Mouse (Mus musculus) ovary, postnatal 14 days (tissue): ENCODE data around the gene 2810006K23Rik.
"Not testable (repeated sequence)": the region's sequence is repeated elsewhere in the genome, so short reads cannot be mapped to it uniquely, and the experiment has no call there.

Source experiments
- DNase-seq: peaks from one replicate; pipeline ENCODE4 v3.0.0; 2022; ENCODE audit warnings: low spot score

Gene 2810006K23Rik

DNA sequence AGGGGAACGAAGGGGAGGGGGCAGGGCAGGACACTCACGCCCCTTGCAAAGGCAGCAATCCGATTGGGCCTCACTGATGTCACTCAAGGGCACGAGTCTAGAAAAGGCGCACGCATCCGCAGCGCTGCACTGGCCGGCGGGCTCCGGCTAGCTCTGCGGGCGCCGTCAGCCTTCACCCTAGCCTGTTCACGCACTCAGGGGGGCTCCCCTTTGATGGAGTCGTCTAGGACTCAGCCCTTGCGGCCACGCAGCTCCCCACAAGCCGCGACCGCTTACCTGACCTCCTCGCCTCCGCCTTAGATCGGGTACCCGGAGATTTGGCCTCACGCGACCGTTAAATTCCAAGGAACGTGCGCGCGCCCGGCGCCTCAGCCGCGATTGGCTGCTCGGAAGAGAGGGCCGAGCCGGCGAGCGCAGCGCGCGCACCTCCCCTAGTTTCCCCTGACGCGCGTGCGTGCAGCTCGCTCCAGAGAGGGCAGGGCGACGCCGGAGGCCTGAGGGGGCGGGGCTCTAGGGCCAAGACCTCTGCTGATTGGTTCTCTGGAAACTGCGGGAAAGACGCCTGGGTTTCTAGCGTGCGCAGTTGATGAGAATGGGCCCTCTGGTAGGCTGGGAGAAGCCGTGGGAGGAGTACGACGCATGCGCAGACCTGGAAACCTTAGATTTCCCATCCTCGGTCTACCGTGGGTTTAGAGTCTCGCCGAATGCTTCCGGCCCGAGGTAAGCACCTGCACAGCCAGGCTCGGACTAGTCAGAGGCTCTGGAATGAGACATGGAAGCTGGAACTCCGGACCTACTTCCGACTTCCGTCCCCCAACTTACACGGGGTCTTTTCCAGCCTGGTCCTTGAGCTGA is at the start of gene 2810006K23Rik, which contains the start of gene Mphosph9:
Gene 2810006K23Rik, plus strand, starts transcription at position 580 of the 855 bp plus-strand sequence.
Gene Mphosph9, minus strand, starts transcription at position 463 of the 855 bp plus-strand sequence.
- DNase-seq, result peak; percentile 99

DNA sequence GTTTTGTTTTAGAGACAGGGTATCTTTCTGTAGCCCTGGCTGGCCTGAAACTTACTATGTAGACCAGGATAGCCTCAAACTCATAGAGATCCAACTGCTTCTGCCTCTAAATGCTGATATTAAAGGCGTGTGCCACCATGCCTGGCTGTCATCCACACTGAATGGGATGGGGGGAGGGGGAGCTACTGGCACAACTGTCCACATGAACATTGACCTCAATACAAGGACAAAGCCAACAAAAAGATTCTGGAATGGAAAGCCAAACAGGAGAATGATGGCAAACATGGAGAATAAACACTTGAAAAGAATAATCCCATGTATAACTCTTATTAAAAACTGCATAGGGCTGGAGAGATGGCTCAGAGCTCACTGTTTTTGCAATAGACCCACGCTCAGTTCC is 45.0 kb upstream of the 2810006K23Rik start:
- no peak for DNase-seq

DNA sequence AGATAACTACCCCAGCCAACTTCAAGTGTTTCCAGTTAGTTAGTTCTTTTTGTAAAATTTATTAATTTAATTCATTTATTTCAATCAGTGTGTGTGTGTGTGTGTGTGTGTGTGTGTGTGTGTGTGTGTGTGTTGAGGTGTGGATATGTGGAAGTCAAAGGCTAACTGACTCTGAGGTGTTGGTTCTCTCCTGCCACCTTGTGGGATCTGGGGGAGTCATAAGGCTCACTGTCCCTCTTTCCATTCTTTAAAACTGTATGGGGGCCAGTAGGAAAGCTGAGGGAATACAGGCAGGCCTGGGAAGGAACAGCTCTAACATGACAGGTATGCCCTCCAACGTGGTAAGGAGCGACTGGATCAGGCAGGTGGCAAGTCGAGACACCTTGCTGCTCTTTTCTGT is 43.6 kb upstream of the 2810006K23Rik start:
- DNase-seq, result no peak

DNA sequence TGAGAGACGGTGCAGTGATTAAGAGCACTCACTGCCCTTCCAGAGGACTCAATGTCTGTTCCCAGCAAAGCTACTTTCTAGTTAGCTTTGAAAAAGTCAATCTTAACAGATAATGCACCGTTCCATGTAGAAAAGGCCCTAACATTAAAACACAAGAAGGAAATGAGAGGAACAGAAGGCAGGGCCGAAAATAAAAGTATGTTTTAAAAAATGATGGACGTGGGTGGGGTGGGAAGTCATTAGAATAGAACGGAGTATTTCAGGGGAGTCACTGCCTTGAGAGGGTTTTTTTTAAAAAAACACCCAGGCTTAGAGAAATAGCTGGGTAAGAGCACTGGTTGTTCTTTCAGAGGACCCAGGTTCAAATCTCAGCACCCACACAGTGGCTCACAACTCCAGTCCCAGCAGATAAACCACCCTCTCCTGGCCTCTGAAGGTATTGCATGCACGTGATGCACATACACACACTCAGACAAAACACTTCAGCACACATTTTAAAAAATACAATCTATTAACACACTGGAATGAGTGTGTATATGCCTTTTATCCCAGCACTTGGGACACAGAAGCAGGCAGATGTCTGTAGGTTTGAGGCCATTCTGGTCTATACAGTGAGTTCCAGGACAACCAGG is 40.2 kb upstream of the 2810006K23Rik start:
- no peak for DNase-seq

DNA sequence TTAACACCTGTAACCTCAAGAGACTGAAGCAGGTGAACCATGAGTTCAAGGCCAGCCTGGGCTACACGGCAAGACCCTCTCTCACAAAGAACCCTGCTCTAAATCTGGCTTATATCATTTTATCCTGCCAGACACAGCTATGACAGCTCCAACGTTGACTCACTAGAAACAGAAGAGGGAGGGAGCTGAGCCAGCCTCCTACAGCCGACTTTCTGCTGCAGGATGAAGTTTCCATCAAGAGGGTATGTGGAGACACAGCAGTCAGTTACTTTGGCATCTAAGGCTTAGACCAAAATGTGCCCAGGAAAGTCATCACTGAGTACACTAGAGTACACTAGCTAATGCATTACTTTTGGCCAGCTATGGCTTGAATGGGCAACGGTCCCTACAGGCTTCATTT is 37.7 kb upstream of the 2810006K23Rik start:
- no peak for DNase-seq

DNA sequence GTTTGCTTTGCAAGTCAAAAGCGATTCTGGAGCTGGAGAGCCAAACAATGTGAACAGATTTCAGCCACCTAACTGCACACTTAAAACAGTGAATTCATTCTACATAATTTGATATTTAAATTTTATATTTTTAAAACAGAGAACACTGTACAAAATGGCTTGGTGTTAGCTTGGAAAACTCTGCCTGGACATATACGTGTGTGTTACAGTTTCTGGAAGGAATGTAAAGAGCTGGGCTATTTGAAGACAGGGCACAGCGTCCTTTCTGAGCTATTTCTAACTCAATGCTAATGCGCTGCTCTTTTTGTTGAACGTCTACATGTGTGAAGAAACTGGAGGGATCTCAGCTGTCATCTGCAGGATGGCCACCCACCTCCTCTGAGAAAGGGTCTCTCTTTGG is 33.9 kb upstream of the 2810006K23Rik start:
- no peak for DNase-seq

DNA sequence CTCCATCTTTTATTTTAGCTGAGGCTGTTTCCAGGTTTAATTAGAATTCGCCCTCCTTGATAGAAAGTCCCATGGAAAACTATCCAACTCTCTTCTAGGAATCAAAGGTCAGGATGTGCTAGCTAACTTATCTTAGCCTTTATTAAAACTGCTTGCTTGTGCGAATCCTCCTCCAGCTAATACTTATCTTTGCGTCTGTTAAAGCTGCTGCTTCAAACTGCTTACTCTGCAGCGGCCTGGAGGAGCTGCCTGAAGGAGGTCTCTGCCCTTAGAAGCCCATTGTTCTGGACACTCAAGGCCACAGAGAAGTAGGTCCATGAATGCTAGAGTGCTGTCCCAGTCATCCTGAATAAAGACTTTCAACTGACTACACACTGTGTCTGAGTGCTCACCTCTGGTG is 31.4 kb upstream of the 2810006K23Rik start:
- DNase-seq, result no peak

DNA sequence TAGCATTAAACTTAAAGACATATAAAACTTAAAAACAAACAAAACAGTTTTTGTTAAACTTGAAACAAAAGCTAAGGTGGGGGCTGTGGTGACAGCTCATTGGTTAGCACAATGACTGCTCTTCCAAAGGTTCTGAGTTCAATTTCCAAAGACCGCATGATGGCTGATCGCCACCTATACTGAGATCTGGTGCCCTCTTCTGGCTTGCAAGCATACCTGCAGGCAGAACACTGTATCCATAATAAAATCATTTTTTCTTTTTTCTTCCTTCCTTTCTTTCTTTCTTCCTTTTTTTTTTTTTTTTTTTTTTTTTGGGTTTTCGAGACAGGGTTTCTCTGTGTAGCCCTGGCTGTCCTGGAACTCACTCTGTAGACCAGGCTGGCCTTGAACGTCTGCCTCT is 28.6 kb upstream of the 2810006K23Rik start:
- DNase-seq, result peak; percentile 15

DNA sequence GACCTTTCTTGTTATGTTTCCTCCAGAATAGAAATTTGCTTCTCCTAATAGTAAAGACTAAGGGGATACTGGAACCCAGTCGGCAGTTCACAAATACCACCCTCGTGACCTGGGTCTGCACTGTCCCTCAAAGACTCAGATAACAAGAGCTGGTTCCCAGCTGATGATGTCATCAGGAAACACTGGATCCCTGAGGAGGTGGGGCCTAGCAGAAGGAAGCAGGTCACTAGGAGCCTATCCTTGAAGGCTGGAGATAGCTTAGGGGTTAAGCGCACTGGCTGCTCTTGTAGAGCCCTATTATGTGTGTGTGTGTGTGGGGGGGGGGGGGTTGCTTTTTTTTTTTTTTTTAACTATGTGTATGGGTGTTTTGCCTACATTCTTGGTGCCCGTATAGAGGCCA is 27.8 kb upstream of the 2810006K23Rik start:
- DNase-seq, result no peak

DNA sequence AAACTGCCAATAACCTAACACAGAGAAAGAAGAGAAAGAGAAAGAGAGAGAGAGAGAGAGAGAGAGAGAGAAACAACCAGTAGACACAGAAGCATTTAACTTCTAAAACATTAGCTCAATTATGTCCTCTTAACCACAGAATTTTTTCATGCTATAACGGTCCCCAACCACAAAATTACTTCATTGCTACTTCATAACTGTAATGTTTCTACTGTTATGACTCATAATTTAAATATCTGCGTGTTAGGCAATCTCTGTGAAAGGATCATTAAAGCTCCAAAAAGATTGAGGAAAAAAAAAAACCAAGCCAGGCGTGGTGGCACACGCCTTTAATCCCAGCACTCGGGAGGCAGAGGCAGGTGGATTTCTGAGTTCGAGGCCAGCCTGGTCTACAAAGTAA is 25.0 kb upstream of the 2810006K23Rik start:
- DNase-seq, result not testable (repeated sequence)

DNA sequence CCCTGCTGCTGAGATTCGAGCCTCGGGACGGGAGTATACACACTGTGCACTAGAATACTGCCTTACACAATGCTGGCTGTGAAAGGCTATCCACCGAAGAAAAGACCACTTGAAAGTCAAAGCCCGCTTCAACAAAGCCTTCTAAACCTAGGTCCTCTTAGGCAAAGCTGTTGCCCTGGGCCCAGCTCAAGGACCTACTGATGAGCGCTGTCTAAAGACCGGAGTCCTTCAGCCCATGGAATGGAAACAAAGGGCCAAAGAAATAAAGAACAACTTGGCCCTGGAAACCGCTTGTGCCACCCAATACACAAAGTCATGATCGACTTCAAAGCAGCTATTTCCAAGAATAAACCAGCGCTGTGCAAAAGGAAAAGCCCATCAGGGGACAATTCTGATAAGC is 18.7 kb upstream of the 2810006K23Rik start:
- DNase-seq, result no peak

DNA sequence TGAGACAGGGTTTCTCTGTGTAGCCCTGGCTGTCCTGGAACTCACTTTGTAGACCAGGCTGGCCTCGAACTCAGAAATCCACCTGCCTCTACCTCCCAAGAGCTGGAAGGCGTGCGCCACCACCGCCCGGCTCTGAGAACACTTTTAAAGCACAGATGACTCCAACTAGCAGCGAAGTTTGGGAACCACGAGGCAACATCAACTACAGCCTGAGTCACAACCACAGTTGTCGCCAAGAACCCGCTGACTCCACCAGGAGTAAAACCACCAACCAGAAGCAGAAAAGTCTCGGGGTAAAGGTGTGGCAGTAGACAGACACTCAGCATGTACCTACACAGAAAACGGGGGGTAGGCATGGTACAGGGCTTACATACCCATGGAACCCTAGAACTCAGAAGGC is 17.8 kb upstream of the 2810006K23Rik start:
- DNase-seq, result no peak

DNA sequence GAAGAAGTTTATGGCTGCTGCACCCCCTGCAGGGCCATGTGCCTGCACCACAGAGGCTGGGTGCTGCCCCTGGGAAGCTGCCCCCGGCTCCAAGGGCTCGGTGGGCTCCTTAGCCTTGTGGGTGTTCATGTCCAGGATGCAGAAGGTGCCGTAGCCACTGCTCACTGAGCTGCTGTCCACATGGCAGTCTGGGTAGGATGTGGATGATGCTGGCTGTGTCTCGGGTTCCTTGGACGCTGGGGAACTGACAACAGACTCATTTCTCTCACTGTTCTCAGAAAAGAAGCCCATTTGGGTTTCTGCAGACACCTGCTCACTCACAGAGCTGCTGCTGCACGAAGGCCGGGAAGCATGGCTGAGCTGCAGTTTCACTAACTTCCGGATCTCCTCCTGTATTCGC is 12.4 kb upstream of the 2810006K23Rik start:
- no peak for DNase-seq

DNA sequence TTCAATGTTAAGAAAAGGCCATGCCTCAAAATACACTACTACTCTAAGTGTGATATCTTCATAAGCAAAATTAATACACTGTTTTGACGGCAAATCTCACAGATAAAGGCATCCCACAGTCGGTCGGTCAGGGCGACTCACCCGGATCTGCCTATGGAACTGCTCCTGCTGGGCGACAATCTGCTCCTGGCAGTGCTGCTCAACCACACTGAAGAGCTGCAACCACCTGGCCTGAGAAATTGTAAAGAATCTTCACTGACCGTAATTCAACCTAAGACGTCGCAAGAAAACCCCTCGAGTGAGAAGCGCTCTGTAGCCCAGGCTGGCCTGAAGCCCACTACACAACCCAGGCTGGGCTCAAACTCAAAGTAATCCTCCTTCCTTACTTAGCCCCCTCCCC is 11.9 kb upstream of the 2810006K23Rik start:
- no peak for DNase-seq

DNA sequence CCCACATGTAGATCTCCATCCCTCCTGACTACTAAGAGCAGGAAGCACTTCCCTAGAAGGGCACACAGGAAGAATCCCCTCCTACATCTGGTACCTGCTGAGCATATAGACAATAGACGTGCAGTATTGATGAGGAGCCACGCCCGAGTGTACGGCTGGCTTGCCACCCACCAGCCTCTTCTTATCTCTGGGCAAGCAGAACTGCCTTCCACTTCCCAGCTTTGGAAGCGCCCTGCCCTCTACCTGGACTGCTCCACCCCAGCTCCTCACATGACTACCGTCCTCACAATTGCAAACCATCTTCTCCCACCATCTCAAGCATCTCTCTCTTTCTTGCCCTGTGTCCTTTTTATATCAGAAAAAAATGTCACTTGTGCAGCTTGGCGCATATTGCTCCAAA is 10.2 kb upstream of the 2810006K23Rik start:
- DNase-seq, result no peak

DNA sequence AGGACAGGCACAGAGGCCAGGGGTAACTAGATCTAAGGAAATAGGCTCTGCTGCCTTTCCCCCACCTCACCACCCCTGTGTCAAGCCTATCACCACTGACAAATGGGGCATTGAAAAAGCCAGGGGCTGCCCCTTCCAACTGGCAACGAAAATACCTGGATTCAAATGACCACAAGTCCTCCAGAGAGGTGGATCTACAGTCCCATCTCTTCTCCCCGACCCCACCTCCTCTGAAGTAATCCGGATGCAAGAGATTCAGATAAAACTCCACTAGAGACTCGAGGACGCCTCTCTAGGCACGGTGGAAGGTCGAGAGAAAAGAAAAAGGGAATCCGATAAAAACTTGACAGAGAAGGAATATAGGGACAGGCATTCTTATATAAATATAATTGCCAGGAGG is 1.1 kb upstream of the 2810006K23Rik start:
- no peak for DNase-seq

DNA sequence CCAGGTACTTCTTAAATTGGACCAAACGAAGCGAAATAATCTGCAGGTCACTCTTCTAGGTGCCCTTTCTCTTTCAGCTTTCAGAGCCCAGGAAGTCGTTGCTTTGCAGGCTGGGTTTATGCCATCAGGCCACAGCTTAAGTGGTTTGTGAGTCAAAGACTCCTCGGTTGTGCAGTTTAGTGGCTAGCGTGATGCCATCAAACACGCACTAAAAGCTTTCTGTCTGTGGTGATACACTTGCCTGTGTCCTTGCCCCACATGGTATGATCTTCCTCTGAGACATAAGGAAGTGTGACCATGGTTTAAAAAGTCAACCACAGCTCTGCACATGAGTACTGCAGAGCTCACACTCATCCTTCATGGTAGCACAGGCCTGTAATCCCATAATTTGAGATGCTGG is 2.2 kb downstream of the 2810006K23Rik start:
- DNase-seq, result no peak

DNA sequence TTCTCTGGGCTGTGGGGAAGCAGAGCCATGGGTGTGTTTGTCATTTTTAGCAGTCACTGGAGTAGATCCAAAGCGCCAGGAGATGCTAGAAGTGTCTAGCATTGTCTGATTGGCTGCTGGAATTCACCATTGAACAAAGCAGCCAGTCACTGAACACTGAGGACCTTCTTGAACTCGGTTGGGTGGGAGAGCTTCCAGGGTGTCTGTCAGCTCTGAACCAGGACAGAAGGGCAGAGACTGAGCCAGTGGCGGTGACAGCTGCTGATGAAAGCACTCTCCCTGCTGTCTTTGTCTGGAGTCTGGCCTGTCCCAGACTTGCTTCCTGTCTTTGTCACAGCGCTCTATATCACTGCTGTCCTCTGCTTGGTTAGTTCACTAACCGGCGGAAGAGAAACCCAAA is 6.5 kb downstream of the 2810006K23Rik start:
- no peak for DNase-seq

DNA sequence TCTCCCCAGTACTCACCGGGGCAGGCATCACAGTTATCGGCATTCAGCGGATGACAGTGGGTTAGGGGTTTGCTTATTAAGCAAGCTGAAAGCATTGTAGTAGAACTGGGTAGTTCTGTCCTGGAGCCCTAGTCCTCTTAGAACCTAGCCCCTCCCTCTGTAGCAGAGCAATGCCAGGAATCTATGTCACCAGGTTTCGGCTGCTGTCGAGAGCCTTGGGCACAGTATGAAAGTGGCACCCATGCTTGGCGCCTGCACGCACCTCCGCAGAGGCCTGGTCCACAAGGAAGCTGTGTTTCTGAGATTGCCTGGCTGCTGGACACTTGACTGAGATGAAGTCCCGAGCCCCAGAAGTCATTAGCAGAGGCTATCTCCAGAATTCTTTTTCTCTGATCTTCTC is 9.2 kb downstream of the 2810006K23Rik start:
- DNase-seq, result no peak

DNA sequence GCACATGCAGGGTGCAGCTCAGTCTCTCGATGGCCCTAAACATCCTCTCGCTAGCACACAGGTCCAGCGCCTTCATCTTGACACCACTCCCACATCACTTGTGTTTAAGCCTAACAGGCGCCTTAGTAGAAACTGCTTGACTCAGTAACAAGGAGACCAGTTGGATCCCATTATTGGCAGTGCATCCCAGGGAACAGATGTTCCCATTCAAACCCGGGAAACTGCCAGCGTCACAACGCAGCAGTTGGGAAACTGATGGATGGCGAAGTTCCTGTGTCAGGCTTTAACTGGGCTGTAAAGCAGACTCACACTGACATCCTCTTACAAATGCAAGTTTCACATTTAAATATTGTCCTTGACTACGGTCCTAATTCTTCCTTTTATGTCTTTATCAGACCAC is 10.0 kb downstream of the 2810006K23Rik start:
- no peak for DNase-seq

DNA sequence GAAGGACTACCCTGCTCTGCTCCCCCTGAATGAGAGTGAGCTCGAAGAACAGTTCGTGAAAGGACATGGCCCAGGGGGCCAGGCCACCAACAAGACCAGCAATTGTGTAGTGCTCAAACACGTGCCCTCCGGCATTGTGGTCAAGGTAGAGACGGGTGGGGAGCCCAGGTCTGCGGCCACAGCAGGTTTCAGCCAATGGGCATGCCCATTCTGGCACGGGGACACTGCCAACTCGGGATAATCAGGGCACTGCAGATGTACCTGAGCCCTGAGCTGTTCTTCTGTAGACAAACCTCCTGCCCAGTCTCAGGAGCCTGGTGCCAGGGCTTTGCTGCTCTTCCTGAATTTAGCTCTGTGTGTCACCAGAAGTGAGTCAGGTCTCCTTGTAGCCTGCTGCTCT is 10.9 kb downstream of the 2810006K23Rik start:
- DNase-seq, result no peak

DNA sequence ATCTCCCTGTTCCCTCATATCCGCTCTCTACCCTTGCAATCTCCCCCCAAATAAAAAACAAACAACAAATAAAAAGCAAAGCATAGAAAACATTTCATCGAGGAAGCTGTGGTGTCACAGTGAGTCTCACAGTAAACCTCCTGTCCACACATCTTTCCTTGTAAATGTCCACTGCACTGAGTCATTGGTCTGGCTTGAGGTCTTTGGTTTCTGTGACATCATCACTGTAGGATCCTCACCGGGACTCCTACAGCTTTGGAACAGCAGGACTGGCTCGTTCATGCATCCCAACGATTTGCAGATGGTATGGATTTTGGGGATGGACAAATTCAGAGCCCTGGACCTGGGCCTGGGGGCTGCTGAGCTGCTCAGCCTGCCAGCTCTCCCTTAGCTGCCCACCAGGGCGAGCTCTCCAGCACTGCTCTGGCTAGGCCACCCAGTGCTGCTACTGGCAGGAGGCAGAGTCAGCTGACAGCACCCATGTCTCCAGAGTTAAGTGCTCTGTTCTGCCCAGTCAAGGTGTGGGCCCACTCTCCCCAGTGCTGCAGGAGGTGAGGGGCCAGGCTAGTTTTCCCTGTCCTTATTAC is 14.0 kb downstream of the 2810006K23Rik start:
- DNase-seq, result not testable (repeated sequence)

DNA sequence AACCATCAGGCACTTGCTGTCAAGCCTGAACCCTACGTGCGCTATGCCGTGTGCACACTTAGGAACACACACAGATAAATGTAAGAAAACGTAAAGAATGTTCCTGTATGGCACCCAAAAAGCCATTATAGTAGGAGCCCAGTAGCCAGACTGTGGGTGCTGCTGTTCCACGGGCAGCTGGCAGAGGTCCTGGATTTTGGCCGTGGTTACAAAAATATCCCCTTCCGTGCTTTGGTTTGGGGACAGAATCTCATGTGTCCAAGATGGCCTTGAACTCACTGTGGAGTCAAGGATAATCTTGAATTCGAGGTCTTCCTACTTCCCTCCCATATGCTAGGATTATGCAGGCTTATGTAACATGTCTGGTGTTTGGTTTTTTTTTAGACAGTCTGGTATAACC is 15.0 kb downstream of the 2810006K23Rik start:
- DNase-seq, result no peak
